Mouse (Mus musculus): ENCODE data around the gene Pik3c2b. TPM values are rescaled to one million over a fixed set of nuclear protein-coding genes. Genes with fewer than 3 reads are reported as not detected.

The Pik3c2b gene
- total RNA-seq, 4 experiments from 2014 or later = 9.2 to 12.8 (median 11.0) TPM

GRCm38 (mm10) chr1:133132388-133133326, 87.2 kb downstream of the Pik3c2b start:
- DNase-seq (ENCODE audit: low spot score in 2 of 2) = no peak

- no peak for DNase-seq (ENCODE audit: low spot score in 2 of 2)
Observed at GRCm38 (mm10) chr1:133133425-133133824, 88.0 kb downstream of the Pik3c2b start.

DNA sequence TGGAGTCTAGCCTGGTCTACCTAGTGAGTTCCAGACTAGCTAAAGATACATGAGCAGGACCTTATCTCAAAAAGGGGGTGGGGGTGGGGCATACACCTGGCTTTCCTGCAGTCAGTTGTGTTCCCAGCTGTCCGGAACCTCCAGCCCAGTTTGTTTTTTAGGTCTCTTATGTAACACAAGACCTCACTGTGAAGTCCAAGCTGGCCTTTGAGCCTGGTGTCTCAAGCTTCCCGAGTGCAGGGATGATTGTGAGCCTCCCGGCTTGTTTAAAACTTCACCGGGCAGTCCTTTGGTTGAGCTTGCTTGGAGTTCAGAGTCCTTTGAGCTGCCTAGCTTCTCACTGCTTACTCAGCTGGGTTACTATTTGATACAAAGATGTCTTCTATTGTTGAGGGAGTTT, 88.6 kb downstream of the Pik3c2b start:
- no peak for DNase-seq (ENCODE audit: low spot score in 2 of 2)

DNA sequence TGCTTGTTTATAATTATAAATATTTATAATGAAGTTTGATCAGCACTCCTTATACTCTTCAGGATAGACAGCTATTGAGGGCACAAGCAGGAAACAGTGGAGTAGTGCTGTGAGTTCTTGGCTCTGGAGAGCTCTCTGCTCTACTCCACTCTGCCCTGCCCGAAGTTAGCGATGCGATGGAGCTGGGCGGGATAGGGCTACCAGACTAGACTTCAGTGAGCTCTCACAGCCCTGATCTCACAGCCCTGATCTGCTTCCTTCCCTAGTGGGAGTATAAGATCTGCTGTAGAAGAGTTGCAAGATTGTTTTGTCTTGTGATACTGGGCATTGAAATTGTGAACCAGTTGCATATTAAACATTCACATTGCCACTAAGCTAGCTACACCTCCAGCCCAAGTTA, 89.4 kb downstream of the Pik3c2b start:
- DNase-seq (ENCODE audit: low spot score in 2 of 2) = no peak

- no peak for DNase-seq (ENCODE audit: low spot score in 2 of 2)
Observed at GRCm38 (mm10) chr1:133135808-133136207, 90.3 kb downstream of the Pik3c2b start.

DNA sequence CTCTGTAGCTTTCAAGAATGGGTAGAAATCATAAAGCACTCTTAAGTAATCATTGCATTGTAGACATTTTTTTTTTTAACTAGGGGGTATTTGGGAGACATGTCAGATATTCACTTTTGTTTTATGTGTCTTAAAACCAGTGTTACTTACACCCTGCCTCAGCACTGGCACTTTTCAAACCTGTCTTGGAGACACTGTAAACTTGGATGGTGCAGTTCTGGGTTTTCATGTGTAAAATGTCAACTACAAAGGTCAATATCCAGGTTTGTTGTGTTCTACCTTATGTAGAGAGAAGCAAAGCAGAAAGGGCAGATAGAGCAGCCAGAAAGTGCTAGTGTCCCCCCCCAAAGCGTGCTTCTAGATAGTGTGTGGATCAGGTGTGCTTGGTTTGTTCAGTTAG, 92.9 kb downstream of the Pik3c2b start:
- DNase-seq (ENCODE audit: low spot score in 2 of 2) = no peak

DNA sequence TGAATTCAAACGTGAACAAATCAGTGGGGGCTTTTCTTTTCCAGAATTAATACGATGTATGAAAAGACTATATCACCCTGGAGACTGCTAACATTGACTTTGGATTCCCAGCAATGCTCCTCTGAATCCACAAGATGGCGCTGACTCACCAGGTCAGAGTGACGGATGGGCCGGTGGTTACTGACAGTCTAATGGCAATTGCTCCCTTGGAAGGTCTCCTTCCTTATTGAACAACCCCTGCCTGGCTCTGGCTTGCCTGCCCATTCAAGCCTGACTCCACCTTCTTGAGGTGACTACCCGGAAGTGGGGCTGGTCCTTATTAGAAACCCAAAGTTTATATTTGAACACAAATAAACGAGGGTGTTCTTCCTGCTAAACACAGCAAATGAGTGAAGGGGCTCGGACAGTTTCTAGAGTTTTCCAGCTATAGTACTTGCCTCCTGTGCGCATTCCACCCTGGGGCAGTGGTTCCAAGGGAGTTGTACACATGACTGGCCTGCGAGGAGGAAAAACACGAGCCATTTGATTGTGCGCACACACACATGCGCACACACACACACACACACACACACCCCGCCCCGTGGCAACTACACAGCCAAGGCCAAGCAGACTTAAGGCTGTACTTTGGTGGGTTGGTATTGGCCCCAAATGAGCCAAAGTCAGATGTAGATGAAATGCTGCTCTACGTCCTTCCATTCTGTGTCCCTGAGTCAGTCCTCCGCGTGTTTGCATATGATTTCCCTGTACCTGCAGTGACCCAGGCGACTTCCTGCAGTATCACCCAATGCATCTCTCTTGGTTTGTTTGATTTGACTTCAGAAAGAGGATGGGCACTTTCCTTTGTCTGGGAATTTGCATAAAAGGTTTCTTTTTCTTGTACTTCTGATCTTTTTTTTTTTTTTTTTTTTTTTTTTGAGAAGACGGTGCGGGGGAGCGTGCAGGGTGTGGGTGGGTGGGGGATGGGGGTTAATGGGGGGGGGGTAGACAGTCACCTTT, 100.8 kb downstream of the Pik3c2b start:
- DNase-seq (ENCODE audit: low spot score in 2 of 2) = no peak

DNA sequence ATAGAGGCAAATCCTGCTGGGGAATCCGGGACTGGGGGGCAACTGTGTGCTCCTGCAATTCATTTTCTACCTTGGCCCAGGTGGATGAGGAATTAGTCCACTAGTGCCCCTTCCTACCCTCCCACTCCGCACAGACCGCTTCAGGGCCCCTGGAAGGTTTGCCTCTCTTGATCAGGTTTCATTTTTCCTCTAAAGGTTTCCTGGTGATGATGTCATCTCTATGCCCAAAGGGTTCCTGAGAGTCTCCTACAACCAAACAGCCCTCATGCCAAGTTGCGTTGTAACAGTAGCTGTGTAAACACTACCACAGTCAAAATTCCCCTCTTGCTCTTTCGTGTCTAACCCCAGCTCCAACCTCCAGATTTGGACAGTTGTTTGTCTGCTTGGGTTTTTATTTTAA, 101.9 kb downstream of the Pik3c2b start:
- no peak for DNase-seq (ENCODE audit: low spot score in 2 of 2)

- DNase-seq (ENCODE audit: low spot score in 2 of 2) = no peak
Observed at GRCm38 (mm10) chr1:133148122-133148521, 102.7 kb downstream of the Pik3c2b start.

GRCm38 (mm10) chr1:133150556-133150955, 105.1 kb downstream of the Pik3c2b start:
- DNase-seq (ENCODE audit: low spot score in 2 of 2) = no peak

DNA sequence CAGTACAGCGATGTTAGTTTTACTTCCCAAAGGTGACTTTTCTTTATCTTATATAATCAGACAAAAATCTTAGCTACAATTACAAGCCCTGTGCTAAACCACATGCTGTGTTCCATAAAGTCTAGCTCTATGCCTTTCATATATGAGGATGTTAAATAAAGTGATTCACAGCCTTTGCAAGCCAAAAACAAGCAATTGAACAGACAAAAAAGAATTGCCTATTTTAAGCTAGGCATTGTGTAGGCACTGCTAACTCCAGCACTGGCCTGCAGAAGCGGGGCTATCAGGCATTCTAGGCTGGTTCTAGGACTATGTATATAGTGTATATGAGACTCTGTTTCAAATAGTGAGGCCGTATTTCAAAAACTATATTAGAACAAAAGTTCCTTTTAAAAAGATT, 106.7 kb downstream of the Pik3c2b start:
- DNase-seq (ENCODE audit: low spot score in 2 of 2) = no peak

- no peak for DNase-seq (ENCODE audit: low spot score in 2 of 2)
Observed at GRCm38 (mm10) chr1:133155270-133155669, 109.8 kb downstream of the Pik3c2b start.

Other genes with a start within 250 kb of the Pik3c2b start
- under 1 TPM; 0.19 to 0.46 (median 0.37) TPM for gene Lrrn2, start 165.4 kb upstream of the Pik3c2b start, total RNA-seq (2022)
- 10 to 100 TPM; 18.7 to 25.6 (median 21.5) TPM for gene Mdm4, start 15.1 kb upstream of the Pik3c2b start, total RNA-seq (2022)
- 10 to 100 TPM; 14.8 to 18.2 (median 16.3) TPM for gene Ppp1r15b, start 85.5 kb downstream of the Pik3c2b start, total RNA-seq (2022)
- gene Plekha6, start 118.5 kb downstream of the Pik3c2b start, total RNA-seq (2022) = 10 to 100 TPM in 3 of 4 experiments, 1 to 10 TPM in 1; 6.6 to 15.1 (median 11.8) TPM